Mouse (Mus musculus) stomach, postnatal 0 days (tissue): ENCODE measurements at regions not wholly inside any gene's neighbourhood (a gene's known extent, or its start where the extent isn't known, plus 50 kb on each side); places are given as distances from the start of the nearest gene placed in this dataset.
"Not testable (repeated sequence)": the region's sequence is repeated elsewhere in the genome, so short reads cannot be mapped to it uniquely, and the experiment has no call there.

Experiments used
- CTCF ChIP-seq: IDR thresholded peaks from 2 replicates; pipeline ENCODE4 v1.5.1; 2016; ENCODE audit warnings: antibody characterized with exemption, low read depth, mild to moderate bottlenecking, moderate library complexity
- EP300 ChIP-seq: optimal IDR thresholded peaks from 2 replicates; pipeline ENCODE3; 2016; ENCODE audit warnings: antibody characterized with exemption

GRCm38 (mm10) chr14:52944925-52945324 is 449.4 kb upstream of the Olfr1507 start:
- not testable (repeated sequence) for TF ChIP-seq EP300, CTCF
